Mouse (Mus musculus): ENCODE data around the gene Gng10. TPM values are rescaled to one million over a fixed set of nuclear protein-coding genes. Genes with fewer than 3 reads are reported as not detected.

Gene Gng10
- total and polyA plus RNA-seq, 3 experiments: 51.2 to 59.1 TPM; not detected in 1

GRCm38 (mm10) chr4:59040397-59041287 lies 5.8 kb downstream of the Gng10 start:
- H3K9ac ChIP-seq (ENCODE audit: control insufficient read depth, low read depth, low read length, poor library complexity, severe bottlenecking): peak overlapping the region; percentile 25
- H3K9me3 ChIP-seq (replicated peaks; ENCODE audit: insufficient read depth, low read length): no peaks in the 10 kb centered on the region
- peaks cover 5% of the 10 kb centered on the region for H3K79me2 ChIP-seq (ENCODE audit: control insufficient read depth, insufficient read depth, low read length, poor library complexity)
- no peaks in the 10 kb centered on the region for H3K27me3 ChIP-seq (ENCODE audit: control insufficient read depth in 1 of 2, insufficient read depth in 2 of 2, low read length in 2 of 2)
- peak; percentile 91 for DNase-seq (ENCODE audit: low read depth, low spot score)
- TF ChIP-seq ZC3H11A (IDR thresholded peaks at IDR 0.05; ENCODE audit: low read depth, low read length) (no peak), SMC3 (IDR thresholded peaks at IDR 0.05; ENCODE audit: low read depth, low read length) (no peak), UBTF (IDR thresholded peaks at IDR 0.05; ENCODE audit: borderline replicate concordance, insufficient read depth, low read depth, low read length) (no peak), MXI1 (IDR thresholded peaks at IDR 0.05; ENCODE audit: low read depth, low read length) (peak; percentile 86), NRF1 (IDR thresholded peaks at IDR 0.05; ENCODE audit: insufficient read depth, low read depth, low read length, poor library complexity, severe bottlenecking) (no peak), ELF1 (IDR thresholded peaks at IDR 0.05; ENCODE audit: low read depth, low read length) (peak; percentile 48; the same call in 1 of the 2 replicates), SIN3A (IDR thresholded peaks at IDR 0.05; ENCODE audit: low read length) (peak; percentile 89), BHLHE40 (IDR thresholded peaks at IDR 0.05; ENCODE audit: borderline replicate concordance, low read depth, low read length) (no peak), TCF12 (IDR thresholded peaks at IDR 0.05; ENCODE audit: low read depth, low read length) (peak; percentile 26; the same call in 1 of the 2 replicates), MYC (IDR thresholded peaks at IDR 0.05; ENCODE audit: low read depth, low read length) (peak; percentile 87), GATA1 (IDR thresholded peaks at IDR 0.05; ENCODE audit: low read depth, low read length) (peak; percentile 76), POLR2A (IDR thresholded peaks at IDR 0.05; ENCODE audit: control insufficient read depth in 1 of 2, insufficient read depth in 1 of 2, low read depth in 1 of 2, low read length in 2 of 2, poor library complexity in 1 of 2) (peak in 1 of 2 experiments; percentile 46; a peak in 2 of 4 replicates), NELFE (IDR thresholded peaks at IDR 0.05; ENCODE audit: low read depth, low read length) (peak; percentile 13; the same call in 1 of the 2 replicates), ZKSCAN1 (IDR thresholded peaks at IDR 0.05; ENCODE audit: low read depth, low read length) (no peak), KAT2A (conservative IDR thresholded peaks at IDR 0.05; ENCODE audit: low read depth, low read length) (no peak), MAZ (IDR thresholded peaks at IDR 0.05; ENCODE audit: low read depth, low read length) (no peak), CTCF (IDR thresholded peaks at IDR 0.05 in 2 of 3, conservative IDR thresholded peaks at IDR 0.05 in 1 of 3; ENCODE audit: control insufficient read depth in 1 of 3, insufficient read depth in 1 of 3, low read depth in 2 of 3, low read length in 3 of 3, poor library complexity in 1 of 3, severe bottlenecking in 1 of 3) (no peak), USF2 (IDR thresholded peaks at IDR 0.05; ENCODE audit: borderline replicate concordance in 1 of 2, insufficient read depth in 1 of 2, low read depth in 1 of 2, low read length in 2 of 2) (no peak), ETS1 (IDR thresholded peaks at IDR 0.05; ENCODE audit: low read depth, low read length) (peak; percentile 89), TAL1 (IDR thresholded peaks at IDR 0.05; ENCODE audit: low read length) (0 out of 2 replicates have a peak, but pooled peaks have one; percentile 11), MYB (IDR thresholded peaks at IDR 0.05; ENCODE audit: low read depth, low read length) (peak; percentile 11; the same call in 1 of the 2 replicates), CHD1 (IDR thresholded peaks at IDR 0.05; ENCODE audit: low read depth, low read length) (no peak), MAX (IDR thresholded peaks at IDR 0.05; ENCODE audit: low read length) (peak; percentile 75), RCOR1 (IDR thresholded peaks at IDR 0.05; ENCODE audit: low read depth, low read length) (0 out of 2 replicates have a peak, but pooled peaks have one; percentile 35), EP300 (IDR thresholded peaks at IDR 0.05; ENCODE audit: low read depth in 1 of 2, low read length in 2 of 2) (peak; percentile 63 to 70; a peak in 3 of 4 replicates)
- H3K36me3 ChIP-seq (ENCODE audit: control insufficient read depth in 1 of 2, insufficient read depth in 2 of 2, low read length in 2 of 2): peaks cover 0 to 34% of the 10 kb centered on the region in 2 experiments; a peak in 2 of 4 replicates
- H3K27ac ChIP-seq (ENCODE audit: control insufficient read depth, low read depth, low read length): peak overlapping the region; percentile 79
- H3K4me3 ChIP-seq (ENCODE audit: control insufficient read depth in 1 of 2, insufficient read depth in 1 of 2, low read depth in 2 of 2, low read length in 2 of 2): peak overlapping the region in 1 of 2 experiments; percentile 7; a peak in 2 of 4 replicates
- H3K4me1 ChIP-seq (ENCODE audit: control insufficient read depth in 1 of 2, insufficient read depth in 2 of 2, low read length in 2 of 2): peaks cover 9 to 21% of the 10 kb centered on the region in 2 experiments
